Mouse (Mus musculus) limb, embryonic 11.5 days (tissue): ENCODE results near the gene Nudt9. TPM values are rescaled to one million over a fixed set of nuclear protein-coding genes. Genes with fewer than 3 reads are reported as not detected.

ENCODE experiments used
- ATAC-seq: fragments of 200-750 bp; cut with Nextera tagmentation; 2 replicates; pipeline ENCODE4 v1.8.0; 2017; ENCODE audit warnings: low read depth; ENCODE audit not compliant: insufficient number of reproducible peaks, low FRiP score, low TSS enrichment
- DNase-seq: peaks from one replicate; pipeline ENCODE4 v3.0.0-alpha.2; 2015; ENCODE audit warnings: low spot score
- H3K27ac ChIP-seq: fragments of 300-500 bp; sonication (generic); replicated peaks from 2 replicates; pipeline ENCODE4 v1.5.1; 2014; ENCODE audit warnings: low read depth, mild to moderate bottlenecking, low read length
- H3K27me3 ChIP-seq: fragments of 300-500 bp; sonication (generic); 2 replicates; pipeline ENCODE4 v1.6.1; 2014; ENCODE audit warnings: mild to moderate bottlenecking, low read length, mixed read lengths; ENCODE audit not compliant: control insufficient read depth, insufficient read depth
- H3K36me3 ChIP-seq: fragments of 300-500 bp; sonication (generic); 2 replicates; pipeline ENCODE4 v1.6.1; 2014; ENCODE audit warnings: mild to moderate bottlenecking, low read length, moderate library complexity, mixed read lengths; ENCODE audit not compliant: control insufficient read depth, insufficient read depth
- H3K4me1 ChIP-seq: fragments of 300-500 bp; sonication (generic); 2 replicates; pipeline ENCODE4 v1.6.1; 2014; ENCODE audit warnings: low read length, mixed read lengths; ENCODE audit not compliant: control insufficient read depth, insufficient read depth
- H3K4me2 ChIP-seq: fragments of 300-500 bp; sonication (generic); 2 replicates; pipeline ENCODE4 v1.6.1; 2014; ENCODE audit warnings: low read depth, mild to moderate bottlenecking, moderate library complexity; ENCODE audit not compliant: severe bottlenecking
- H3K4me3 ChIP-seq: fragments of 300-500 bp; sonication (generic); 2 replicates; pipeline ENCODE4 v1.5.1; 2014; ENCODE audit warnings: low read depth, low read length
- H3K9ac ChIP-seq: fragments of 300-500 bp; sonication (generic); 2 replicates; pipeline ENCODE4 v1.6.1; 2014; ENCODE audit warnings: mild to moderate bottlenecking, low read length
- H3K9me3 ChIP-seq: fragments of 300-500 bp; sonication (generic); 2 replicates; pipeline ENCODE4 v1.6.1; 2016; ENCODE audit warnings: low read length; ENCODE audit not compliant: control insufficient read depth
- WGBS: fragments of 180-500 bp; shearing (Covaris S2); extraction: QIAGEN DNeasy Blood & Tissue Kit; methylation state at CpG from one replicate; pipeline ENCODE4 v1.1.7; 2014; 5-methylcytosine and 5-hydroxymethylcytosine counted together
- polyA plus RNA-seq: library from polyadenylated mRNA; unstranded; fragments of >200 nt; fragmentation: Nextera tagmentation; extraction: Ambion mirVana; gene quantifications from 2 replicates; pipeline ENCODE4 v1.2.1, GENCODE M21; 2014

Gene Nudt9
- polyA plus RNA-seq: 66.4 and 67.7 TPM in 2 replicates

- Histone ChIP-seq H3K9ac (peak within 1 kb of the TSS; percentile 87), H3K36me3 (no peaks in the 10 kb centered on the region), H3K4me2 (peak within 1 kb of the TSS; percentile 70), H3K9me3 (no peaks in the 10 kb centered on the region), H3K4me3 (peak within 1 kb of the TSS; percentile 82), H3K27me3 (no peaks in the 10 kb centered on the region), H3K4me1 (peaks cover 6% of the 10 kb centered on the region; the same call in 1 of the 2 replicates), H3K27ac (peak within 1 kb of the TSS; percentile 64)
- DNase-seq (peak; percentile 97), ATAC-seq (peak; percentile 97)
- WGBS: 5% methylated on average over 76 of the region's 90 CpGs
These were observed at the start of gene Nudt9 for GRCm38 (mm10) chr5:104046256-104047199. Gene Nudt9 (plus strand): TSS chr5:104046306.

- no peaks in the 10 kb centered on the region for H3K9me3 ChIP-seq
- H3K9ac ChIP-seq: no peak overlapping the region
- no peak overlapping the region for H3K27ac ChIP-seq
- 79% methylated on average over 5 of the region's 5 CpGs for WGBS
- no peak overlapping the region for H3K4me2 ChIP-seq
- DNase-seq (no peak), ATAC-seq (no peak)
- H3K4me1 ChIP-seq: peaks cover 4% of the 10 kb centered on the region; the same call in 1 of the 2 replicates
- no peaks in the 10 kb centered on the region for H3K27me3 ChIP-seq
- H3K4me3 ChIP-seq: no peak overlapping the region
- no peaks in the 10 kb centered on the region for H3K36me3 ChIP-seq
These were observed 47.4 kb upstream of the Nudt9 start for GRCm38 (mm10) chr5:103998739-103999138.

GRCm38 (mm10) chr5:103999738-104000137, 46.4 kb upstream of the Nudt9 start:
- 6% methylated on average over 5 of the region's 5 CpGs for WGBS
- no peak overlapping the region for H3K9ac ChIP-seq
- no peak overlapping the region for H3K4me2 ChIP-seq
- no peak overlapping the region for H3K27ac ChIP-seq
- H3K27me3 ChIP-seq: no peaks in the 10 kb centered on the region
- peak; percentile 87 for DNase-seq
- no peaks in the 10 kb centered on the region for H3K36me3 ChIP-seq
- H3K9me3 ChIP-seq: no peaks in the 10 kb centered on the region
- ATAC-seq: no peak
- no peak overlapping the region for H3K4me3 ChIP-seq
- H3K4me1 ChIP-seq: peaks cover 4% of the 10 kb centered on the region; the same call in 1 of the 2 replicates

GRCm38 (mm10) chr5:104002549-104003255, 43.4 kb upstream of the Nudt9 start:
- DNase-seq: no peak
- no peak for ATAC-seq
- peaks cover 4% of the 10 kb centered on the region; the same call in 1 of the 2 replicates for H3K4me1 ChIP-seq
- no peak overlapping the region; the same call in 1 of the 2 replicates for H3K9ac ChIP-seq
- no peak overlapping the region for H3K27ac ChIP-seq
- no peaks in the 10 kb centered on the region for H3K9me3 ChIP-seq
- H3K4me3 ChIP-seq: no peak overlapping the region
- no peaks in the 10 kb centered on the region for H3K36me3 ChIP-seq
- H3K4me2 ChIP-seq: no peak overlapping the region
- 20% methylated on average over 18 of the region's 18 CpGs for WGBS
- no peaks in the 10 kb centered on the region for H3K27me3 ChIP-seq

- ATAC-seq (no peak), DNase-seq (no peak)
- WGBS: 50% methylated on average over 15 of the region's 15 CpGs
- Histone ChIP-seq H3K9me3 (no peaks in the 10 kb centered on the region), H3K4me1 (peaks cover 4% of the 10 kb centered on the region; the same call in 1 of the 2 replicates), H3K27me3 (no peaks in the 10 kb centered on the region), H3K9ac (no peak overlapping the region), H3K4me2 (no peak overlapping the region), H3K27ac (no peak overlapping the region), H3K36me3 (no peaks in the 10 kb centered on the region), H3K4me3 (no peak overlapping the region)
These were observed 42.7 kb upstream of the Nudt9 start for GRCm38 (mm10) chr5:104003256-104003931.

GRCm38 (mm10) chr5:104003955-104004354, 42.2 kb upstream of the Nudt9 start:
- Histone ChIP-seq H3K36me3 (no peaks in the 10 kb centered on the region), H3K27me3 (no peaks in the 10 kb centered on the region), H3K9me3 (no peaks in the 10 kb centered on the region), H3K4me1 (peaks cover 4% of the 10 kb centered on the region; the same call in 1 of the 2 replicates), H3K27ac (no peak overlapping the region), H3K4me3 (no peak overlapping the region), H3K4me2 (no peak overlapping the region), H3K9ac (no peak overlapping the region)
- no peak for ATAC-seq
- 94% methylated on average over 2 of the region's 2 CpGs for WGBS
- DNase-seq: no peak

- 72% methylated on average over 3 of the region's 3 CpGs for WGBS
- no peak overlapping the region for H3K4me3 ChIP-seq
- H3K9me3 ChIP-seq: no peaks in the 10 kb centered on the region
- no peak overlapping the region for H3K9ac ChIP-seq
- ATAC-seq (no peak), DNase-seq (no peak)
- H3K27me3 ChIP-seq: no peaks in the 10 kb centered on the region
- H3K36me3 ChIP-seq: no peaks in the 10 kb centered on the region
- H3K27ac ChIP-seq: no peak overlapping the region
- no peak overlapping the region for H3K4me2 ChIP-seq
- peaks cover 4% of the 10 kb centered on the region; the same call in 1 of the 2 replicates for H3K4me1 ChIP-seq
These were observed 39.3 kb upstream of the Nudt9 start for GRCm38 (mm10) chr5:104006811-104007210.

- Histone ChIP-seq H3K4me2 (no peak overlapping the region), H3K4me3 (no peak overlapping the region), H3K4me1 (0 out of 2 replicates have a peak, but pooled peaks cover 2% of the 10 kb centered on the region), H3K9ac (no peak overlapping the region), H3K27me3 (no peaks in the 10 kb centered on the region), H3K27ac (no peak overlapping the region), H3K9me3 (no peaks in the 10 kb centered on the region), H3K36me3 (no peaks in the 10 kb centered on the region)
- DNase-seq: no peak
- WGBS: 67% methylated on average over 5 of the region's 5 CpGs
- ATAC-seq: no peak
These were observed 38.3 kb upstream of the Nudt9 start for GRCm38 (mm10) chr5:104007801-104008200.
